Mouse (Mus musculus) MEL (cell line): ENCODE results near the gene Rspo1. TPM values are rescaled to one million over a fixed set of nuclear protein-coding genes. Genes with fewer than 3 reads are reported as not detected.
A peak's percentile ranks its signal among the peaks of the same experiment; 100 is the strongest.

Experiments used
- DNase-seq: peaks from one replicate; pipeline ENCODE4 v3.0.0; 2011; ENCODE audit warnings: low read depth, low spot score
- H3K27ac ChIP-seq: 2 replicates; pipeline ENCODE4 v1.5.1; 2012; ENCODE audit warnings: low read depth, mild to moderate bottlenecking, control low read depth, low read length, moderate library complexity; ENCODE audit not compliant: control insufficient read depth
- H3K27me3 ChIP-seq, 2 experiments: fragments of 150-350 bp in 1 of 2; sonication (generic) in 1 of 2; 2 replicates each; pipeline ENCODE4 v1.6.1; 2012; ENCODE audit warnings: low read length in 2 of 2, mild to moderate bottlenecking in 2 of 2, improper control_type of control experiment in 1 of 2, moderate library complexity in 1 of 2; ENCODE audit not compliant: insufficient read depth in 2 of 2, control insufficient read depth in 1 of 2
- H3K36me3 ChIP-seq, 2 experiments: 2 replicates each; pipeline ENCODE4 v1.6.1; 2012 to 2014; ENCODE audit warnings: low read length in 2 of 2, improper control_type of control experiment in 1 of 2, inconsistent platforms in 1 of 2, mild to moderate bottlenecking in 1 of 2; ENCODE audit not compliant: insufficient read depth in 2 of 2, control insufficient read depth in 1 of 2
- H3K4me1 ChIP-seq, 2 experiments: fragments of 150-350 bp in 1 of 2; sonication (generic) in 1 of 2; 2 replicates each; pipeline ENCODE4 v1.6.1; 2012; ENCODE audit warnings: low read length in 2 of 2, improper control_type of control experiment in 1 of 2, mild to moderate bottlenecking in 1 of 2; ENCODE audit not compliant: insufficient read depth in 2 of 2, control insufficient read depth in 1 of 2
- H3K4me3 ChIP-seq, 2 experiments: fragments of 150-350 bp in 1 of 2; sonication (generic) in 1 of 2; 2 replicates each; pipeline ENCODE4 v1.5.1; 2012; ENCODE audit warnings: low read depth in 2 of 2, low read length in 2 of 2, mild to moderate bottlenecking in 2 of 2, moderate library complexity in 2 of 2, control low read depth in 1 of 2, improper control_type of control experiment in 1 of 2; ENCODE audit not compliant: control insufficient read depth in 1 of 2, insufficient read depth in 1 of 2
- H3K79me2 ChIP-seq: 2 replicates; pipeline ENCODE4 v1.6.1; 2012; ENCODE audit warnings: mild to moderate bottlenecking, low read length, moderate library complexity; ENCODE audit not compliant: control insufficient read depth, poor library complexity, insufficient read depth
- H3K9ac ChIP-seq: 2 replicates; pipeline ENCODE4 v1.6.1; 2012; ENCODE audit warnings: low read depth, mild to moderate bottlenecking, control low read depth, low read length, moderate library complexity; ENCODE audit not compliant: control insufficient read depth, poor library complexity, severe bottlenecking
- H3K9me3 ChIP-seq: fragments of 150-350 bp; sonication (generic); replicated peaks from 2 replicates; pipeline ENCODE4 v1.6.1; 2012; ENCODE audit warnings: mild to moderate bottlenecking, low read length, improper control_type of control experiment, moderate library complexity; ENCODE audit not compliant: insufficient read depth
- BHLHE40 ChIP-seq: IDR thresholded peaks from 2 replicates; pipeline ENCODE4 v1.6.1; 2012; ENCODE audit warnings: low read depth, mild to moderate bottlenecking, inconsistent platforms, low read length, improper control_type of control experiment, borderline replicate concordance
- CTCF ChIP-seq, 3 experiments: IDR thresholded peaks in 2 of 3; conservative IDR thresholded peaks in 1 of 3; 2 replicates each; pipeline ENCODE4 v1.5.1; 2011 to 2012; ENCODE audit warnings: low read length in 3 of 3, low read depth in 2 of 3, mild to moderate bottlenecking in 2 of 3, improper control_type of control experiment in 1 of 3, inconsistent platforms in 1 of 3, mixed read lengths in 1 of 3, moderate library complexity in 1 of 3; ENCODE audit not compliant: control insufficient read depth in 1 of 3, insufficient read depth in 1 of 3, poor library complexity in 1 of 3, severe bottlenecking in 1 of 3
- ELF1 ChIP-seq: IDR thresholded peaks from 2 replicates; pipeline ENCODE4 v1.6.1; 2014; ENCODE audit warnings: low read depth, mild to moderate bottlenecking, inconsistent platforms, low read length, improper control_type of control experiment, moderate library complexity
- EP300 ChIP-seq, 2 experiments: IDR thresholded peaks; 2 replicates each; pipeline ENCODE4 v1.6.1; 2011; ENCODE audit warnings: improper control_type of control experiment in 2 of 2, low read length in 2 of 2, low read depth in 1 of 2, mild to moderate bottlenecking in 1 of 2
- GABPA ChIP-seq: IDR thresholded peaks from 2 replicates; pipeline ENCODE4 v1.6.1; 2012; ENCODE audit warnings: low read depth, mild to moderate bottlenecking, inconsistent platforms, low read length, improper control_type of control experiment, moderate library complexity
- GATA1 ChIP-seq: IDR thresholded peaks from 2 replicates; pipeline ENCODE4 v1.6.1; 2011; ENCODE audit warnings: low read depth, low read length, improper control_type of control experiment
- KAT2A ChIP-seq: conservative IDR thresholded peaks from 2 replicates; pipeline ENCODE4 v1.6.1; 2012; ENCODE audit warnings: low read depth, low read length, improper control_type of control experiment, inconsistent platforms
- MAFK ChIP-seq: IDR thresholded peaks from 2 replicates; pipeline ENCODE4 v1.6.1; 2011; ENCODE audit warnings: low read depth, mild to moderate bottlenecking, low read length, improper control_type of control experiment, borderline replicate concordance
- MAX ChIP-seq: IDR thresholded peaks from 2 replicates; pipeline ENCODE4 v1.6.1; 2011; ENCODE audit warnings: low read length, improper control_type of control experiment
- MAZ ChIP-seq: IDR thresholded peaks from 2 replicates; pipeline ENCODE4 v1.6.1; 2012; ENCODE audit warnings: low read depth, mild to moderate bottlenecking, inconsistent platforms, low read length, improper control_type of control experiment
- MEF2A ChIP-seq: IDR thresholded peaks from 2 replicates; pipeline ENCODE4 v1.6.1; 2014; ENCODE audit warnings: low read depth, mild to moderate bottlenecking, inconsistent platforms, low read length, improper control_type of control experiment; ENCODE audit not compliant: poor library complexity, insufficient replicate concordance, severe bottlenecking; ENCODE audit errors: extremely low read depth
- MXI1 ChIP-seq: IDR thresholded peaks from 2 replicates; pipeline ENCODE4 v1.6.1; 2011; ENCODE audit warnings: mild to moderate bottlenecking, low read depth, low read length, improper control_type of control experiment
- POLR2AphosphoS2 ChIP-seq: IDR thresholded peaks from 2 replicates; pipeline ENCODE4 v1.6.1; 2011; ENCODE audit warnings: low read length, improper control_type of control experiment
- POLR2AphosphoS5 ChIP-seq: IDR thresholded peaks from 2 replicates; pipeline ENCODE4 v1.6.1; 2012; ENCODE audit warnings: low read depth, borderline replicate concordance, mild to moderate bottlenecking, inconsistent platforms, low read length, moderate library complexity, mixed read lengths
- RAD21 ChIP-seq: IDR thresholded peaks from 2 replicates; pipeline ENCODE4 v1.6.1; 2011; ENCODE audit warnings: mild to moderate bottlenecking, low read depth, low read length, improper control_type of control experiment
- SMC3 ChIP-seq: IDR thresholded peaks from 2 replicates; pipeline ENCODE4 v1.6.1; 2011; ENCODE audit warnings: low read depth, low read length, improper control_type of control experiment
- TAL1 ChIP-seq: IDR thresholded peaks from 2 replicates; pipeline ENCODE4 v1.6.1; 2012; ENCODE audit warnings: mild to moderate bottlenecking, inconsistent platforms, low read length, moderate library complexity, mixed read lengths
- USF1 ChIP-seq: IDR thresholded peaks from 2 replicates; pipeline ENCODE4 v1.6.1; 2014; ENCODE audit warnings: low read depth, mild to moderate bottlenecking, inconsistent platforms, low read length, improper control_type of control experiment, moderate library complexity
- USF2 ChIP-seq, 2 experiments: IDR thresholded peaks; 2 replicates each; pipeline ENCODE4 v1.6.1; 2011 to 2012; ENCODE audit warnings: improper control_type of control experiment in 2 of 2, low read length in 2 of 2, borderline replicate concordance in 1 of 2, inconsistent platforms in 1 of 2, low read depth in 1 of 2, mild to moderate bottlenecking in 1 of 2; ENCODE audit not compliant: insufficient read depth in 1 of 2
- ZKSCAN1 ChIP-seq: IDR thresholded peaks from 2 replicates; pipeline ENCODE4 v1.6.1; 2012; ENCODE audit warnings: low read depth, mild to moderate bottlenecking, inconsistent platforms, low read length, improper control_type of control experiment, moderate library complexity
- ZMIZ1 ChIP-seq: IDR thresholded peaks from 2 replicates; pipeline ENCODE4 v1.6.1; 2012; ENCODE audit warnings: low read depth, mild to moderate bottlenecking, inconsistent platforms, low read length, improper control_type of control experiment, moderate library complexity
- ZNF384 ChIP-seq: IDR thresholded peaks from 2 replicates; pipeline ENCODE4 v1.6.1; 2012; ENCODE audit warnings: low read depth, mild to moderate bottlenecking, inconsistent platforms, low read length, improper control_type of control experiment
- polyA plus RNA-seq, 2 experiments: library from polyadenylated mRNA; stranded (reverse) in 1 of 2; unstranded in 1 of 2; fragments of >175 nt in 1 of 2; fragments of >200 nt in 1 of 2; gene quantifications; 2 replicates each; pipeline versions ENCODE4 v1.2.1 to v1.2.4; 2012; ENCODE audit warnings: low replicate concordance in 2 of 2, low read depth in 1 of 2; ENCODE audit not compliant: insufficient read length in 2 of 2, insufficient read depth in 1 of 2, missing spikeins in 1 of 2
- total RNA-seq: library from RNA; depleted of rRNA; stranded (reverse); fragments of 300-350 nt; gene quantifications from 2 replicates; pipeline ENCODE4 v1.2.3, GENCODE M21; 2012

Rspo1 gene
- total and polyA plus RNA-seq, 3 experiments: not detected

GRCm38 (mm10) chr4:124943781-124944180, 42.4 kb upstream of the Rspo1 start:
- TF ChIP-seq GABPA (no peak), ZNF384 (no peak), MAFK (no peak), POLR2AphosphoS2 (no peak), ZMIZ1 (no peak), GATA1 (no peak), MAZ (no peak), ZKSCAN1 (no peak), ELF1 (no peak), USF2 (IDR thresholded peaks at IDR 0.05; ENCODE audit: borderline replicate concordance in 1 of 2, insufficient read depth in 1 of 2, low read depth in 1 of 2, low read length in 2 of 2) (no peak), POLR2AphosphoS5 (no peak), TAL1 (no peak), MAX (no peak), BHLHE40 (no peak), KAT2A (no peak), MEF2A (no peak), USF1 (no peak), MXI1 (no peak)
- Histone ChIP-seq H3K27me3 (no peaks in the 10 kb centered on the region), H3K4me1 (no peaks in the 10 kb centered on the region), H3K9ac (no peak overlapping the region), H3K36me3 (no peaks in the 10 kb centered on the region), H3K27ac (no peak overlapping the region), H3K9me3 (no peaks in the 10 kb centered on the region), H3K79me2 (no peaks in the 10 kb centered on the region), H3K4me3 (no peak overlapping the region)
- DNase-seq: no peak

GRCm38 (mm10) chr4:124944961-124945360, 41.3 kb upstream of the Rspo1 start:
- Histone ChIP-seq H3K4me1 (no peaks in the 10 kb centered on the region), H3K9ac (no peak overlapping the region), H3K27ac (no peak overlapping the region), H3K9me3 (no peaks in the 10 kb centered on the region), H3K4me3 (no peak overlapping the region), H3K79me2 (no peaks in the 10 kb centered on the region), H3K27me3 (no peaks in the 10 kb centered on the region), H3K36me3 (no peaks in the 10 kb centered on the region)
- no peak for TF ChIP-seq POLR2AphosphoS5
- no peak for TF ChIP-seq EP300 (IDR thresholded peaks at IDR 0.05; ENCODE audit: low read depth in 1 of 2, low read length in 2 of 2)
- no peak for TF ChIP-seq USF2 (IDR thresholded peaks at IDR 0.05; ENCODE audit: borderline replicate concordance in 1 of 2, insufficient read depth in 1 of 2, low read depth in 1 of 2, low read length in 2 of 2)
- TF ChIP-seq CTCF (IDR thresholded peaks at IDR 0.05 in 2 of 3, conservative IDR thresholded peaks at IDR 0.05 in 1 of 3; ENCODE audit: control insufficient read depth in 1 of 3, insufficient read depth in 1 of 3, low read depth in 2 of 3, low read length in 3 of 3, poor library complexity in 1 of 3, severe bottlenecking in 1 of 3): peak; percentile 23 to 44 (median 31)
- no peak for TF ChIP-seq MEF2A
- peak; percentile 29; the same call in 1 of the 2 replicates for TF ChIP-seq SMC3
- TF ChIP-seq GABPA: no peak
- TF ChIP-seq ZNF384: no peak
- TF ChIP-seq RAD21: peak; percentile 15; the same call in 1 of the 2 replicates
- no peak for DNase-seq
